Mouse (Mus musculus): ENCODE results near the gene Fam241b.

Gene Fam241b

GRCm38 (mm10) chr10:62069946-62070345 lies 73.8 kb downstream of the Fam241b start:
- DNase-seq: peak; percentile 27 to 33

GRCm38 (mm10) chr10:62069398-62069797 lies 74.3 kb downstream of the Fam241b start:
- DNase-seq: no peak

DNA sequence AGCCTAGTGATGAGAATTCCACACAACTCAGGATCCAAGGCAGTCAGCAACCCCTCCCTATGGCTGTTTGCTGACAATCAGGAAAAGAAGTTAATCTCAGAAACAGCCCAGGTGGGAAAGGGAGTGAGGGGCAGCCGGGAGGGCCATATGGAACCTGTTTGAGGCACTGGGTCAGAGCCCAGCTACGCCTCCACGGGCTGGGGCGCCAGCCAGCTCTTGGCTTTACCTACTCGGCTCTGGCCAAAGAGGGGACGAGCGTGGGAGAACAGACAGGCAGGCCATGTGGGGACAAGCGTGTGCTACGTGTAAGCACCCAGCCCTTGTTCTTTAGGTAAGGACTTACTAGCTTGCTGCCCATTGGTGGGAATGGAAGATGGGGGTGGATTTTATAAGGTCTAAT lies 75.2 kb downstream of the Fam241b start:
- DNase-seq: peak; percentile 82 to 91

- no peak for DNase-seq
These were observed 77.5 kb downstream of the Fam241b start for GRCm38 (mm10) chr10:62066213-62066612.

GRCm38 (mm10) chr10:62062786-62063185 lies 80.9 kb downstream of the Fam241b start:
- no peak for DNase-seq

DNA sequence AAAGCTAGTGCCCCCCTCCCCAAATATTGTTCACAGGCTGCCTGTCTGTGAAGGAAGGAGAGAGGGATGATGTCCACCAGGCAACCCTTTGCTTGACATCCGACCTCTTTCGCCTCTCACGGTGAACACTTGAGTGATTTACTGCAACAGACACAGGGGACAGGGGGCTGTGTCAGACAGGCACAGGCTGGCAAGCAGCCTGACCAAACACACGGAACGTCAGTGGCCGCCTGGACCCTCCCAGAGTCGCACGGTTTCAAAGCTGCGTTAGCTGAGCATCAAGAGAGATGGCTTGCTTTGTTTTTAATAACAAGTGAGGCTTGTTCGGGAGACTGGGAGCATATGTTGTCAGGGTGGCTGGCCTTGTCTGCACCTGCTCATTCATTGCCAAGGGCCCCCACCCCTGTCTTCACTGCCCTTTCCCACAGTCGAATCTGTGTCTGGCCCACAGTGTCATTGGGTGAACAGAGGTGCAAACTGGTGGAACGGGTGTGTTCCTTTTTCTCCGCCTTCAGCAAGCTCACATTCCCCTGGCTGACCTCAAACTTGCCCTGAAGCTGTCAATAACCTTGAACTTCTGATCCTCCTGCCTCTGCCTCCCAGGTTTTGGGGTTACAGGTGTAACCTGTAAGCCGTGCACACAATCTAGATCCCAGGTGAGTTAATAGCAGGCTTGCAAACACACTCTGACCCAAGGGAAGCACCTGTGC lies 82.6 kb downstream of the Fam241b start:
- DNase-seq: no peak

DNA sequence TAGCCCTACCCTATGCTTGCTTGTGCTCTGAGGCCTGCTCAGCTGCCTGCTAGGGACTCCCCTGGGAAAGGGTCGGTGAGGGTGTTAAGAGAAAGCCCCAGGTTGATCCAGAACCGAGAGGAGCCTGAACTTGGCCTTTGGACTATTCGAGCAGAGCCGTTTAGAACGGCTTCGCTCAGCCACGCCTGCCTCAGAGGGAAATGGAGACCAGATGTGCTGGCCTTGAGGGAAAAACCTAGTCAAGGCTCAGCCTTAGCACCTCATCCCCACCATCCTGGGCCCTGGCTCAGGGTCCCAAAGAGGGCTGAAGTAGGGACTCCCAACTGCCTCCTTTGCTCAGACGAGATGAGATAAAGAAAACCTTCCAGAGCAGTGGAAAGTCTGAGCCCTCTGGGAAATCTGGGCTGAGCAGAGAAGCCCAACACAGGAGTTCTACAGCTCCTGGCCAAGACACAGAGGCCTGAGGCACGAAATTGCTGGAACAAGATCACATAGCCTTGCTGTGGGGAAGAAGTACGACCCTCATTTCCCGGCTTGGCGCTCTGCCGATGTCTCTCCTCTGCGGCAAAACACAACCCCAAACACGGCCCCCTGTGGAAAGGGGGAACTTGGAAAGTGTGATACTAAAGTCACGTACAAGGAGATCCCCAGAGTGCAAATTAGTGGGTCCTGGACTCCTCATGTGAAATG lies 83.4 kb downstream of the Fam241b start:
- DNase-seq: no peak

DNA sequence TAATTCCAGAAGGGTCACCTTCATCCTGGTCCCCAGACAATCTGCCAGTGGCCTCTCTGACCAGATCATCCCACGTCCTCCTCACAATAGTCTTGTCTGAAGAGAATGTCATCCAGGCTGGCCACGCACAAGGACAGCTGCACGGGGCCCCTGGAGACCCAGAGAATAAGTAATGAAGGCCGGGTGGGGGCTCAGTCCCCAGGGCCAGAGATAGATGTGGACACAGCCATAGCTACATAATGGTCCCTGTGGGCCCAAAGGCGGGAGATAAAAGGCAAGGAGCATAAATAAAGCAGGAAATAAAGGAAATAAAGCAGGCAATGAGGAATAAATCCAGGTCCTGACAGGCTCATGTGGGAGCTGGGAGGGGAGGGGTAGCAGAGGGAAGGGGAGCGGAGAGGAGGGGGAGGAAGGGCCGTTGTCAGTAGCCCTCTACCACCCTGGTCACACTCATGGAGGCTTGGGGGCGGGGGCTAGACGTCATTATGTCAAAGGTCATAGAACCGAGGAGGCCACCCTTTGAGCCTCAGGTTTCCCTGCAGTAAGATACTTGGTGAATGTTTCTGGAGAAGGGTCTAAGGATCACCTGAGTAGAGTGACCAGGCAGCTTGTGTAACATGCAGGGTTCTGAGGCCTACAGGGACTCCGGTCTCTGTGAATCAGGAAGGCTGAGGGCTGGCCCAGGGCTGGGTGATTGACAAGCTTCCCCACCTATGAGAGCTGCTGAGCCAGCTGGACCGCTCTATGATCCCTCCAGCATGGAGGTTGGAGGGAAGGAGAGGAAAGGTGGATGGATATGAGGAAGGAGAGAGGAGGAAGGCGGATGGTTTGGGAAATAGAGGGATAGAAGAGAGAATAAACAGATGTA lies 85.0 kb downstream of the Fam241b start:
- DNase-seq: no peak
